Mouse (Mus musculus) CH12.LX (cell line): ENCODE measurements around the gene Usp49. TPM values are rescaled to one million over a fixed set of nuclear protein-coding genes. Genes with fewer than 3 reads are reported as not detected.

Experiments
- DNase-seq: peaks from one replicate; pipeline ENCODE4 v3.0.0-alpha.2; 2013; ENCODE audit errors: extremely low read depth
- H3K27ac ChIP-seq: 2 replicates; pipeline ENCODE4 v1.5.1; 2012; ENCODE audit warnings: low read depth, mild to moderate bottlenecking, control low read depth, moderate library complexity; ENCODE audit not compliant: insufficient read depth
- H3K27me3 ChIP-seq: replicated peaks from 2 replicates; pipeline ENCODE3; 2012; ENCODE audit warnings: inconsistent platforms
- H3K36me3 ChIP-seq, 2 experiments: replicated peaks in 1 of 2; 2 replicates each; pipeline versions ENCODE3 to v1.6.1; 2012; ENCODE audit warnings: inconsistent platforms in 1 of 2, low read length in 1 of 2, mild to moderate bottlenecking in 1 of 2, mixed read lengths in 1 of 2, moderate library complexity in 1 of 2; ENCODE audit not compliant: control insufficient read depth in 1 of 2, insufficient read depth in 1 of 2
- H3K4me1 ChIP-seq, 2 experiments: 2 replicates each; pipeline ENCODE4 v1.6.1; 2012; ENCODE audit warnings: inconsistent platforms in 1 of 2, moderate library complexity in 1 of 2; ENCODE audit not compliant: insufficient read depth in 2 of 2, control insufficient read depth in 1 of 2
- H3K4me2 ChIP-seq: 2 replicates; pipeline ENCODE4 v1.6.1; 2012; ENCODE audit warnings: low read depth, mild to moderate bottlenecking, control low read depth; ENCODE audit not compliant: poor library complexity, insufficient read depth, severe bottlenecking
- H3K4me3 ChIP-seq, 3 experiments: fragments of 150-350 bp in 1 of 3; sonication (generic) in 1 of 3; replicated peaks in 1 of 3; 2 replicates each; pipeline versions ENCODE3 to v1.5.1; 2011 to 2012; ENCODE audit warnings: low read depth in 2 of 3, low read length in 2 of 3, mild to moderate bottlenecking in 2 of 3, moderate library complexity in 2 of 3, control low read depth in 1 of 3, improper control_type of control experiment in 1 of 3, inconsistent platforms in 1 of 3, mixed read lengths in 1 of 3; ENCODE audit not compliant: poor library complexity in 1 of 3
- H3K79me2 ChIP-seq: replicated peaks from 2 replicates; pipeline ENCODE4 v1.6.1; 2012; ENCODE audit warnings: mild to moderate bottlenecking, moderate library complexity; ENCODE audit not compliant: control insufficient read depth, poor library complexity, insufficient read depth, severe bottlenecking; ENCODE audit errors: extremely low read depth
- H3K9ac ChIP-seq: 2 replicates; pipeline ENCODE4 v1.6.1; 2012; ENCODE audit warnings: low read depth, mild to moderate bottlenecking, control low read depth, moderate library complexity; ENCODE audit not compliant: insufficient read depth
- H3K9me3 ChIP-seq: replicated peaks from 2 replicates; pipeline ENCODE3; 2012; ENCODE audit warnings: low read length, inconsistent platforms, mixed read lengths
- CHD2 ChIP-seq: IDR thresholded peaks from 2 replicates; pipeline ENCODE4 v1.6.1; 2011; ENCODE audit warnings: low read length, improper control_type of control experiment
- ELF1 ChIP-seq: IDR thresholded peaks from 2 replicates; pipeline ENCODE4 v1.6.1; 2014; ENCODE audit warnings: low read depth, mild to moderate bottlenecking, inconsistent platforms, low read length, improper control_type of control experiment
- EP300 ChIP-seq: IDR thresholded peaks from 2 replicates; pipeline ENCODE4 v1.6.1; 2011; ENCODE audit warnings: low read length, improper control_type of control experiment
- ETS1 ChIP-seq: conservative IDR thresholded peaks from 2 replicates; pipeline ENCODE4 v1.6.1; 2012; ENCODE audit warnings: low read depth, mild to moderate bottlenecking, inconsistent platforms, low read length, improper control_type of control experiment, moderate library complexity
- IRF4 ChIP-seq: IDR thresholded peaks from 2 replicates; pipeline ENCODE4 v1.6.1; 2014; ENCODE audit warnings: low read depth, mild to moderate bottlenecking, inconsistent platforms, low read length, improper control_type of control experiment
- JUN ChIP-seq: IDR thresholded peaks from 2 replicates; pipeline ENCODE4 v1.6.1; 2011; ENCODE audit warnings: low read depth, mild to moderate bottlenecking, low read length, improper control_type of control experiment, moderate library complexity; ENCODE audit not compliant: insufficient read depth
- JUND ChIP-seq: conservative IDR thresholded peaks from 2 replicates; pipeline ENCODE4 v1.6.1; 2011; ENCODE audit warnings: low read depth, low read length, improper control_type of control experiment
- KAT2A ChIP-seq: IDR thresholded peaks from 2 replicates; pipeline ENCODE4 v1.6.1; 2012; ENCODE audit warnings: low read length, improper control_type of control experiment, inconsistent platforms; ENCODE audit not compliant: insufficient replicate concordance
- MAFK ChIP-seq: IDR thresholded peaks from 2 replicates; pipeline ENCODE4 v1.6.1; 2011; ENCODE audit warnings: low read length, improper control_type of control experiment; ENCODE audit not compliant: insufficient replicate concordance
- MEF2A ChIP-seq: IDR thresholded peaks from 2 replicates; pipeline ENCODE4 v1.6.1; 2014; ENCODE audit warnings: low read depth, mild to moderate bottlenecking, inconsistent platforms, low read length, improper control_type of control experiment, borderline replicate concordance
- MXI1 ChIP-seq: IDR thresholded peaks from 2 replicates; pipeline ENCODE4 v1.6.1; 2011; ENCODE audit warnings: mild to moderate bottlenecking, low read depth, low read length, improper control_type of control experiment
- NELFE ChIP-seq: IDR thresholded peaks from 2 replicates; pipeline ENCODE4 v1.6.1; 2011; ENCODE audit warnings: low read depth, low read length, improper control_type of control experiment
- PAX5 ChIP-seq: IDR thresholded peaks from 2 replicates; pipeline ENCODE4 v1.6.1; 2012; ENCODE audit warnings: low read length, inconsistent platforms, mixed read lengths
- POLR2A ChIP-seq: IDR thresholded peaks from 2 replicates; pipeline ENCODE4 v1.6.1; 2011; ENCODE audit warnings: low read depth, mild to moderate bottlenecking, improper control_type of control experiment, low read length
- RAD21 ChIP-seq: IDR thresholded peaks from 2 replicates; pipeline ENCODE4 v1.6.1; 2011; ENCODE audit warnings: low read depth, mild to moderate bottlenecking, low read length, improper control_type of control experiment, moderate library complexity
- ZC3H11A ChIP-seq: IDR thresholded peaks from 2 replicates; pipeline ENCODE4 v1.6.1; 2012; ENCODE audit warnings: low read depth, mild to moderate bottlenecking, inconsistent platforms, low read length, improper control_type of control experiment
- ZKSCAN1 ChIP-seq: IDR thresholded peaks from 2 replicates; pipeline ENCODE4 v1.6.1; 2012; ENCODE audit warnings: low read depth, inconsistent platforms, low read length, improper control_type of control experiment, borderline replicate concordance
- ZMIZ1 ChIP-seq: IDR thresholded peaks from 2 replicates; pipeline ENCODE4 v1.6.1; 2012; ENCODE audit warnings: low read depth, mild to moderate bottlenecking, inconsistent platforms, low read length, improper control_type of control experiment
- dilution Hi-C: fragments of 300-500 bp; cut with MboI; formaldehyde crosslinking; loops from 2 replicates; pipeline ENCODE4 v1.14.3; 2020; ENCODE audit warnings: low sequenced_read_pairs; ENCODE audit not compliant: extremely low pct_unique_long_range_greater_than_20kb, extremely low pct_ligation_motif_present
- in situ Hi-C: fragments of 300-500 bp; cut with MboI; formaldehyde crosslinking; loops from 3 replicates; pipeline ENCODE4 v1.14.3; 2019; ENCODE audit warnings: low sequenced_read_pairs, low pct_ligation_motif_present, low pct_unique_long_range_greater_than_20kb, mixed read lengths
- polyA plus RNA-seq: library from polyadenylated mRNA; unstranded; fragments of >175 nt; gene quantifications from 2 replicates; pipeline ENCODE4 v1.2.1, GENCODE M21; 2012; ENCODE audit warnings: low read depth; ENCODE audit not compliant: insufficient read length
- total RNA-seq, 2 experiments: library from RNA; depleted of rRNA; stranded (reverse); fragments of 300-350 nt in 1 of 2; fragments of >200 nt in 1 of 2; gene quantifications; 2 replicates each; pipeline ENCODE4 v1.2.3; 2012 to 2014

Usp49 gene
- total and polyA plus RNA-seq, 3 experiments = 2.6 to 4.3 (median 3.4) TPM

DNA sequence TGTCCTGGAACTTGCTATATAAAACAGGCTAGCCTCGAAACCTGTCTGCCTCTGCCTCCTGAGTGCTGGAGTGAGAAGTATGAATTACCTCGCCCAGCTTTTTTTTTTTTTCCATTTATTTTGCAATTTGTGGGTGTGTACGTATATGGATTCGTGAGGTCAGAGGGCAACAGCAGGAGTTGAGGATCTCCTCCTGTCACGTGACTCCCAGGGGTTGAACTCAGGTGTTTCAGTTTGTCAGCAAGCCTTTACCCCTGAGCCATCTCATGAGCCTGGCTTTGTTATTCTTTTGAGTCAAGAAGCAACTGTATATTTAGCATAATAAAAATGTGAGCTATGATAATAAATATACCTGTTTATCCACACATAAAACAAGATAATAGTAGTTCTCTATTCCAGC is 25.2 kb downstream of the Usp49 start:
- Histone ChIP-seq H3K36me3 (peaks cover 0 to 4% of the 10 kb centered on the region in 2 experiments), H3K79me2 (no peaks in the 10 kb centered on the region), H3K9ac (no peak overlapping the region), H3K9me3 (no peaks in the 10 kb centered on the region), H3K27ac (no peak overlapping the region), H3K4me1 (peaks cover 0 to 3% of the 10 kb centered on the region in 2 experiments; a peak in 1 of 4 replicates), H3K27me3 (no peaks in the 10 kb centered on the region)
- no peak for DNase-seq
- in situ Hi-C loops = no loop called here
- no peak for TF ChIP-seq ELF1
- no peak for TF ChIP-seq POLR2A
- TF ChIP-seq ZMIZ1 = no peak
- TF ChIP-seq EP300 = no peak
- TF ChIP-seq JUND = no peak
- no peak for TF ChIP-seq NELFE
- no peak for TF ChIP-seq JUN
- TF ChIP-seq IRF4 = no peak
- TF ChIP-seq ZC3H11A = no peak
- no peak for TF ChIP-seq MAFK
- no peak for TF ChIP-seq RAD21
- TF ChIP-seq ZKSCAN1 = no peak
- no peak for TF ChIP-seq CHD2
- no peak for TF ChIP-seq MXI1
- no peak for TF ChIP-seq MEF2A
- no peak for TF ChIP-seq PAX5
- no peak for TF ChIP-seq ETS1
- TF ChIP-seq, all 38 proteins: peak for 0
- Histone ChIP-seq H3K4me2 (no peak overlapping the region), H3K4me3 (no peak overlapping the region)
- dilution Hi-C loops = no loop called here

- Histone ChIP-seq H3K4me3 (no peak overlapping the region), H3K27ac (no peak overlapping the region), H3K27me3 (no peaks in the 10 kb centered on the region), H3K36me3 (peaks cover 0 to 4% of the 10 kb centered on the region in 2 experiments), H3K4me1 (peaks cover 0 to 3% of the 10 kb centered on the region in 2 experiments; a peak in 1 of 4 replicates), H3K9ac (no peak overlapping the region), H3K9me3 (no peaks in the 10 kb centered on the region), H3K4me2 (no peak overlapping the region), H3K79me2 (no peaks in the 10 kb centered on the region)
- in situ Hi-C loops (no loop called here), dilution Hi-C loops (no loop called here)
- no peak for DNase-seq
- TF ChIP-seq KAT2A = no peak
Measured at GRCm38 (mm10) chr17:47657901-47658300, 27.4 kb downstream of the Usp49 start.
